Mouse (Mus musculus) embryonic facial prominence, embryonic 12.5 days (tissue): ENCODE data around the gene Ifnlr1. TPM values are rescaled to one million over a fixed set of nuclear protein-coding genes. Genes with fewer than 3 reads are reported as not detected.
A peak's percentile ranks its signal among the peaks of the same experiment; 100 is the strongest.

Experiments used
- ATAC-seq: fragments of 200-750 bp; cut with Nextera tagmentation; 2 replicates; pipeline ENCODE4 v1.8.0; 2017; ENCODE audit not compliant: insufficient number of reproducible peaks, insufficient read depth, low FRiP score, low TSS enrichment
- H3K27ac ChIP-seq: fragments of 300-500 bp; sonication (generic); 2 replicates; pipeline ENCODE4 v1.5.1; 2016; ENCODE audit warnings: mild to moderate bottlenecking
- H3K27me3 ChIP-seq: fragments of 300-500 bp; sonication (generic); 2 replicates; pipeline ENCODE4 v1.6.1; 2016; ENCODE audit warnings: mild to moderate bottlenecking, moderate library complexity
- H3K36me3 ChIP-seq: fragments of 300-500 bp; sonication (generic); 2 replicates; pipeline ENCODE4 v1.6.1; 2016; ENCODE audit warnings: mild to moderate bottlenecking
- H3K4me1 ChIP-seq: fragments of 300-500 bp; sonication (generic); 2 replicates; pipeline ENCODE4 v1.6.1; 2016
- H3K4me2 ChIP-seq: fragments of 300-500 bp; sonication (generic); replicated peaks from 2 replicates; pipeline ENCODE4 v1.6.1; 2016; ENCODE audit warnings: mild to moderate bottlenecking, moderate library complexity
- H3K4me3 ChIP-seq: fragments of 300-500 bp; sonication (generic); 2 replicates; pipeline ENCODE4 v1.5.1; 2016; ENCODE audit warnings: mild to moderate bottlenecking
- H3K9ac ChIP-seq: fragments of 300-500 bp; sonication (generic); 2 replicates; pipeline ENCODE4 v1.6.1; 2016; ENCODE audit warnings: mild to moderate bottlenecking, moderate library complexity
- H3K9me3 ChIP-seq: fragments of 300-500 bp; sonication (generic); 2 replicates; pipeline ENCODE4 v1.6.1; 2016; ENCODE audit warnings: mild to moderate bottlenecking, moderate library complexity
- WGBS: fragments of 180-500 bp; shearing (Covaris S2); methylation state at CpG from one replicate; pipeline ENCODE4 v1.1.7; 2016; 5-methylcytosine and 5-hydroxymethylcytosine counted together
- polyA plus RNA-seq: library from polyadenylated mRNA; unstranded; fragments of >200 nt; fragmentation: Nextera tagmentation; extraction: Ambion mirVana; gene quantifications from 2 replicates; pipeline ENCODE4 v1.2.1, GENCODE M21; 2016

Gene Ifnlr1
- polyA plus RNA-seq, 1 experiment from 2014 or later, result 1.8 TPM

- H3K9ac ChIP-seq, result no peak overlapping the region
- H3K4me1 ChIP-seq, result peaks cover 8% of the 10 kb centered on the region
- H3K9me3 ChIP-seq, result no peaks in the 10 kb centered on the region
- no peak for ATAC-seq
- H3K4me2 ChIP-seq, result no peak overlapping the region
- H3K27ac ChIP-seq, result no peak overlapping the region
- no peaks in the 10 kb centered on the region for H3K27me3 ChIP-seq
- H3K36me3 ChIP-seq, result no peaks in the 10 kb centered on the region
- H3K4me3 ChIP-seq, result no peak overlapping the region
- WGBS, result 79% methylated on average over 6 of the region's 6 CpGs
These were observed 24.1 kb upstream of the Ifnlr1 start for GRCm38 (mm10) chr4:135661994-135662393.

GRCm38 (mm10) chr4:135664656-135665055, 21.4 kb upstream of the Ifnlr1 start:
- Histone ChIP-seq H3K9me3 (no peaks in the 10 kb centered on the region), H3K9ac (no peak overlapping the region), H3K4me3 (no peak overlapping the region), H3K36me3 (no peaks in the 10 kb centered on the region), H3K27me3 (no peaks in the 10 kb centered on the region), H3K27ac (no peak overlapping the region), H3K4me1 (no peaks in the 10 kb centered on the region), H3K4me2 (no peak overlapping the region)
- no peak for ATAC-seq
- WGBS, result 71% methylated on average over 6 of the region's 6 CpGs

- WGBS, result 51% methylated on average over 17 of the region's 17 CpGs
- H3K9ac ChIP-seq, result no peak overlapping the region
- no peak overlapping the region for H3K4me3 ChIP-seq
- H3K9me3 ChIP-seq, result no peaks in the 10 kb centered on the region
- no peaks in the 10 kb centered on the region for H3K4me1 ChIP-seq
- no peak overlapping the region for H3K4me2 ChIP-seq
- no peak for ATAC-seq
- no peaks in the 10 kb centered on the region for H3K36me3 ChIP-seq
- no peaks in the 10 kb centered on the region for H3K27me3 ChIP-seq
- H3K27ac ChIP-seq, result no peak overlapping the region
These were observed 19.7 kb upstream of the Ifnlr1 start for GRCm38 (mm10) chr4:135666192-135666975.

- Histone ChIP-seq H3K4me2 (no peak overlapping the region), H3K4me1 (no peaks in the 10 kb centered on the region), H3K9me3 (no peaks in the 10 kb centered on the region), H3K27me3 (no peaks in the 10 kb centered on the region), H3K27ac (no peak overlapping the region), H3K9ac (no peak overlapping the region), H3K36me3 (no peaks in the 10 kb centered on the region), H3K4me3 (no peak overlapping the region)
- 11% methylated on average over 16 of the region's 16 CpGs for WGBS
- no peak for ATAC-seq
These were observed 18.7 kb upstream of the Ifnlr1 start for GRCm38 (mm10) chr4:135667266-135667844.

GRCm38 (mm10) chr4:135673507-135673906, 12.6 kb upstream of the Ifnlr1 start:
- no peak for ATAC-seq
- 72% methylated on average over 3 of the region's 3 CpGs for WGBS
- peaks cover 9% of the 10 kb centered on the region; the same call in 1 of the 2 replicates for H3K4me1 ChIP-seq
- no peaks in the 10 kb centered on the region for H3K9me3 ChIP-seq
- no peaks in the 10 kb centered on the region for H3K36me3 ChIP-seq
- H3K9ac ChIP-seq, result no peak overlapping the region
- H3K27me3 ChIP-seq, result no peaks in the 10 kb centered on the region
- H3K27ac ChIP-seq, result no peak overlapping the region
- no peak overlapping the region for H3K4me2 ChIP-seq
- H3K4me3 ChIP-seq, result no peak overlapping the region

- H3K9ac ChIP-seq, result no peak overlapping the region
- whole genome bisulfite sequencing, result 52% methylated on average over 9 of the region's 9 CpGs
- no peak for ATAC-seq
- H3K4me3 ChIP-seq, result no peak overlapping the region
- no peaks in the 10 kb centered on the region for H3K27me3 ChIP-seq
- H3K4me1 ChIP-seq, result peaks cover 9% of the 10 kb centered on the region; the same call in 1 of the 2 replicates
- no peak overlapping the region for H3K4me2 ChIP-seq
- H3K36me3 ChIP-seq, result no peaks in the 10 kb centered on the region
- H3K9me3 ChIP-seq, result no peaks in the 10 kb centered on the region
- no peak overlapping the region; the same call in 1 of the 2 replicates for H3K27ac ChIP-seq
These were observed 11.1 kb upstream of the Ifnlr1 start for GRCm38 (mm10) chr4:135674993-135675392.

- WGBS, result 78% methylated on average over 5 of the region's 5 CpGs
- no peaks in the 10 kb centered on the region for H3K27me3 ChIP-seq
These were observed 9.6 kb upstream of the Ifnlr1 start for GRCm38 (mm10) chr4:135676476-135676875.

GRCm38 (mm10) chr4:135679316-135679715, 6.8 kb upstream of the Ifnlr1 start:
- H3K36me3 ChIP-seq, result no peaks in the 10 kb centered on the region
- H3K4me1 ChIP-seq, result peaks cover 9% of the 10 kb centered on the region; the same call in 1 of the 2 replicates
- no peak for ATAC-seq
- peaks cover 4% of the 10 kb centered on the region for H3K27me3 ChIP-seq
- no peak overlapping the region for H3K9ac ChIP-seq
- no peak overlapping the region for H3K4me2 ChIP-seq
- no peaks in the 10 kb centered on the region for H3K9me3 ChIP-seq
- no peak overlapping the region for H3K27ac ChIP-seq
- 69% methylated on average over 4 of the region's 4 CpGs for WGBS
- no peak overlapping the region for H3K4me3 ChIP-seq

More at GRCm38 (mm10) chr4:135676476-135676875, 9.6 kb upstream of the Ifnlr1 start:
- Histone ChIP-seq H3K36me3 (no peaks in the 10 kb centered on the region), H3K9ac (no peak overlapping the region), H3K4me1 (peaks cover 9% of the 10 kb centered on the region; the same call in 1 of the 2 replicates), H3K27ac (no peak overlapping the region), H3K4me3 (no peak overlapping the region), H3K9me3 (no peaks in the 10 kb centered on the region), H3K4me2 (no peak overlapping the region)
- no peak for ATAC-seq

- 73% methylated on average over 5 of the region's 5 CpGs for WGBS
- Histone ChIP-seq H3K9me3 (no peaks in the 10 kb centered on the region), H3K27ac (no peak overlapping the region), H3K36me3 (no peaks in the 10 kb centered on the region), H3K9ac (no peak overlapping the region), H3K4me3 (no peak overlapping the region), H3K4me1 (no peaks in the 10 kb centered on the region), H3K4me2 (no peak overlapping the region), H3K27me3 (peaks cover 21% of the 10 kb centered on the region)
- ATAC-seq, result no peak
These were observed 4.3 kb upstream of the Ifnlr1 start for GRCm38 (mm10) chr4:135681789-135682188.

- no peak for ATAC-seq
- no peak overlapping the region for H3K9ac ChIP-seq
- 22% methylated on average over 4 of the region's 4 CpGs for WGBS
- peaks cover 34% of the 10 kb centered on the region for H3K27me3 ChIP-seq
- H3K27ac ChIP-seq, result no peak overlapping the region
- H3K4me1 ChIP-seq, result no peaks in the 10 kb centered on the region
- no peak overlapping the region for H3K4me2 ChIP-seq
- no peak overlapping the region for H3K4me3 ChIP-seq
- H3K36me3 ChIP-seq, result no peaks in the 10 kb centered on the region
- no peaks in the 10 kb centered on the region for H3K9me3 ChIP-seq
These were observed 2.5 kb upstream of the Ifnlr1 start for GRCm38 (mm10) chr4:135683553-135683952.

GRCm38 (mm10) chr4:135684731-135685130, 1.4 kb upstream of the Ifnlr1 start:
- Histone ChIP-seq H3K27me3 (peaks cover 36% of the 10 kb centered on the region), H3K4me2 (no peak overlapping the region), H3K36me3 (no peaks in the 10 kb centered on the region), H3K4me1 (no peaks in the 10 kb centered on the region), H3K27ac (no peak overlapping the region), H3K9ac (no peak overlapping the region), H3K4me3 (no peak overlapping the region), H3K9me3 (no peaks in the 10 kb centered on the region)
- 26% methylated on average over 3 of the region's 3 CpGs for WGBS
- no peak for ATAC-seq

GRCm38 (mm10) chr4:135686568-135686953, 474 bp downstream of the Ifnlr1 start:
- Histone ChIP-seq H3K4me3 (peak overlapping the region; percentile 76), H3K27ac (peak overlapping the region; percentile 57; the same call in 1 of the 2 replicates), H3K9ac (peak overlapping the region; percentile 66), H3K9me3 (no peaks in the 10 kb centered on the region), H3K36me3 (no peaks in the 10 kb centered on the region), H3K4me2 (peak overlapping the region; percentile 99), H3K27me3 (peaks cover 36% of the 10 kb centered on the region), H3K4me1 (no peaks in the 10 kb centered on the region)
- ATAC-seq, result no peak
- under 1% methylated on average over 21 of the region's 21 CpGs for WGBS
